Mouse (Mus musculus): ENCODE measurements around the gene Sh3bgrl2. TPM values are rescaled to one million over a fixed set of nuclear protein-coding genes. Genes with fewer than 3 reads are reported as not detected.

The Sh3bgrl2 gene
- polyA plus RNA-seq, 1 experiment from 2014 or later = 22.2 TPM

- H3K4me3 ChIP-seq (ENCODE audit: low read depth, low read length) = no peak overlapping the region
- 62% methylated on average over 13 of the region's 13 CpGs for WGBS (ENCODE audit: insufficient replicate concordance)
- TF ChIP-seq CTCF (IDR thresholded peaks at IDR 0.05; ENCODE audit: low read depth) (no peak), EP300 (IDR thresholded peaks at IDR 0.05; ENCODE audit: low read depth) (no peak)
Measured at GRCm38 (mm10) chr9:83652015-83652414, 103.9 kb downstream of the Sh3bgrl2 start.

GRCm38 (mm10) chr9:83652590-83653172, 104.6 kb downstream of the Sh3bgrl2 start:
- Histone ChIP-seq H3K9me3 (ENCODE audit: low read length) (no peaks in the 10 kb centered on the region), H3K9ac (replicated peaks) (no peak overlapping the region), H3K27me3 (ENCODE audit: insufficient read depth, low read length) (no peaks in the 10 kb centered on the region), H3K4me1 (ENCODE audit: insufficient read depth) (no peaks in the 10 kb centered on the region), H3K4me3 (ENCODE audit: low read depth, low read length) (no peak overlapping the region), H3K4me2 (ENCODE audit: low read depth, low read length) (no peak overlapping the region), H3K36me3 (replicated peaks; ENCODE audit: insufficient read depth, low read length) (no peaks in the 10 kb centered on the region), H3K27ac (ENCODE audit: low read depth) (no peak overlapping the region)
- ATAC-seq (peak; percentile 72; the same call in 1 of the 2 replicates), DNase-seq (peak; percentile 17)
- TF ChIP-seq CTCF (IDR thresholded peaks at IDR 0.05; ENCODE audit: low read depth) (peak; percentile 71), EP300 (IDR thresholded peaks at IDR 0.05; ENCODE audit: low read depth) (no peak)
- 25% methylated on average over 15 of the region's 15 CpGs for WGBS (ENCODE audit: insufficient replicate concordance)

More at GRCm38 (mm10) chr9:83652015-83652414, 103.9 kb downstream of the Sh3bgrl2 start:
- Histone ChIP-seq H3K36me3 (replicated peaks; ENCODE audit: insufficient read depth, low read length) (no peaks in the 10 kb centered on the region), H3K9ac (replicated peaks) (no peak overlapping the region), H3K27me3 (ENCODE audit: insufficient read depth, low read length) (no peaks in the 10 kb centered on the region), H3K4me2 (ENCODE audit: low read depth, low read length) (no peak overlapping the region), H3K4me1 (ENCODE audit: insufficient read depth) (no peaks in the 10 kb centered on the region), H3K27ac (ENCODE audit: low read depth) (no peak overlapping the region), H3K9me3 (ENCODE audit: low read length) (no peaks in the 10 kb centered on the region)
- ATAC-seq (no peak), DNase-seq (no peak)

- H3K4me1 ChIP-seq (ENCODE audit: insufficient read depth) = no peaks in the 10 kb centered on the region
- ATAC-seq = no peak
- no peaks in the 10 kb centered on the region for H3K36me3 ChIP-seq (replicated peaks; ENCODE audit: insufficient read depth, low read length)
- 62% methylated on average over 5 of the region's 5 CpGs for WGBS (ENCODE audit: insufficient replicate concordance)
- no peak overlapping the region for H3K4me2 ChIP-seq (ENCODE audit: low read depth, low read length)
- TF ChIP-seq CTCF (IDR thresholded peaks at IDR 0.05; ENCODE audit: low read depth) (no peak), EP300 (IDR thresholded peaks at IDR 0.05; ENCODE audit: low read depth) (no peak)
- H3K9ac ChIP-seq (replicated peaks) = no peak overlapping the region
- no peaks in the 10 kb centered on the region for H3K9me3 ChIP-seq (ENCODE audit: low read length)
- no peak overlapping the region for H3K4me3 ChIP-seq (ENCODE audit: low read depth, low read length)
- H3K27ac ChIP-seq (ENCODE audit: low read depth) = no peak overlapping the region
- DNase-seq = no peak
- no peaks in the 10 kb centered on the region for H3K27me3 ChIP-seq (ENCODE audit: insufficient read depth, low read length)
Measured at GRCm38 (mm10) chr9:83654601-83655000, 106.5 kb downstream of the Sh3bgrl2 start.

- 18% methylated on average over 8 of the region's 8 CpGs for WGBS (ENCODE audit: insufficient replicate concordance)
- no peak overlapping the region for H3K9ac ChIP-seq (replicated peaks)
- DNase-seq (no peak), ATAC-seq (no peak)
- H3K4me2 ChIP-seq (ENCODE audit: low read depth, low read length) = no peak overlapping the region
- H3K4me3 ChIP-seq (ENCODE audit: low read depth, low read length) = no peak overlapping the region
- TF ChIP-seq CTCF (IDR thresholded peaks at IDR 0.05; ENCODE audit: low read depth) (no peak), EP300 (IDR thresholded peaks at IDR 0.05; ENCODE audit: low read depth) (no peak)
- H3K9me3 ChIP-seq (ENCODE audit: low read length) = no peaks in the 10 kb centered on the region
- H3K27me3 ChIP-seq (ENCODE audit: insufficient read depth, low read length) = no peaks in the 10 kb centered on the region
- H3K4me1 ChIP-seq (ENCODE audit: insufficient read depth) = no peaks in the 10 kb centered on the region
- H3K27ac ChIP-seq (ENCODE audit: low read depth) = no peak overlapping the region
- no peaks in the 10 kb centered on the region for H3K36me3 ChIP-seq (replicated peaks; ENCODE audit: insufficient read depth, low read length)
Measured at GRCm38 (mm10) chr9:83656960-83657651, 109.0 kb downstream of the Sh3bgrl2 start.

- 45% methylated on average over 6 of the region's 6 CpGs for WGBS (ENCODE audit: insufficient replicate concordance)
- Histone ChIP-seq H3K27me3 (ENCODE audit: insufficient read depth, low read length) (no peaks in the 10 kb centered on the region), H3K9ac (replicated peaks) (no peak overlapping the region), H3K4me2 (ENCODE audit: low read depth, low read length) (no peak overlapping the region), H3K36me3 (replicated peaks; ENCODE audit: insufficient read depth, low read length) (no peaks in the 10 kb centered on the region), H3K4me3 (ENCODE audit: low read depth, low read length) (no peak overlapping the region), H3K9me3 (ENCODE audit: low read length) (no peaks in the 10 kb centered on the region), H3K4me1 (ENCODE audit: insufficient read depth) (no peaks in the 10 kb centered on the region), H3K27ac (ENCODE audit: low read depth) (no peak overlapping the region)
- DNase-seq = no peak
- TF ChIP-seq CTCF (IDR thresholded peaks at IDR 0.05; ENCODE audit: low read depth) = no peak
- TF ChIP-seq EP300 (IDR thresholded peaks at IDR 0.05; ENCODE audit: low read depth) = no peak
- no peak for ATAC-seq
Measured at GRCm38 (mm10) chr9:83657652-83658002, 109.5 kb downstream of the Sh3bgrl2 start.

- DNase-seq (no peak), ATAC-seq (peak; percentile 69)
- no peaks in the 10 kb centered on the region for H3K27me3 ChIP-seq (ENCODE audit: insufficient read depth, low read length)
- 63% methylated on average over 2 of the region's 2 CpGs for WGBS (ENCODE audit: insufficient replicate concordance)
- peak overlapping the region; percentile 39; the same call in 1 of the 2 replicates for H3K27ac ChIP-seq (ENCODE audit: low read depth)
- no peaks in the 10 kb centered on the region for H3K4me1 ChIP-seq (ENCODE audit: insufficient read depth)
- no peaks in the 10 kb centered on the region for H3K36me3 ChIP-seq (replicated peaks; ENCODE audit: insufficient read depth, low read length)
- no peaks in the 10 kb centered on the region for H3K9me3 ChIP-seq (ENCODE audit: low read length)
- no peak overlapping the region for H3K4me2 ChIP-seq (ENCODE audit: low read depth, low read length)
- TF ChIP-seq CTCF (IDR thresholded peaks at IDR 0.05; ENCODE audit: low read depth) = no peak
- TF ChIP-seq EP300 (IDR thresholded peaks at IDR 0.05; ENCODE audit: low read depth) = no peak
- no peak overlapping the region for H3K9ac ChIP-seq (replicated peaks)
- H3K4me3 ChIP-seq (ENCODE audit: low read depth, low read length) = no peak overlapping the region
Measured at GRCm38 (mm10) chr9:83659081-83659480, 111.0 kb downstream of the Sh3bgrl2 start.
